Mouse (Mus musculus) spleen, adult 2 months (tissue): ENCODE results near the gene Prkar2b. TPM values are rescaled to one million over a fixed set of nuclear protein-coding genes. Genes with fewer than 3 reads are reported as not detected.

Source experiments
- DNase-seq, 2 experiments: peaks; one replicate each; pipeline versions ENCODE4 v3.0.0 to v3.0.0-alpha.2; 2012 to 2021; ENCODE audit warnings: low spot score in 2 of 2, low read depth in 1 of 2
- H3K27ac ChIP-seq: fragments of 200-500 bp; 2 replicates; pipeline ENCODE4 v1.5.1; 2012; ENCODE audit warnings: low read length, inconsistent platforms; ENCODE audit not compliant: insufficient read depth
- H3K27me3 ChIP-seq: fragments of 200-500 bp; 2 replicates; pipeline ENCODE4 v1.6.1; 2012; ENCODE audit warnings: mild to moderate bottlenecking, moderate library complexity, low read length, inconsistent platforms; ENCODE audit not compliant: control insufficient read depth, insufficient read depth
- H3K36me3 ChIP-seq: fragments of 200-500 bp; 2 replicates; pipeline ENCODE4 v1.6.1; 2012; ENCODE audit warnings: mild to moderate bottlenecking, low read length, inconsistent platforms; ENCODE audit not compliant: control insufficient read depth, insufficient read depth
- H3K4me1 ChIP-seq: fragments of 200-500 bp; 2 replicates; pipeline ENCODE4 v1.6.1; 2011; ENCODE audit warnings: inconsistent platforms; ENCODE audit not compliant: control insufficient read depth, insufficient read depth, insufficient read length
- H3K4me3 ChIP-seq: fragments of 200-500 bp; 2 replicates; pipeline ENCODE4 v1.5.1; 2011; ENCODE audit warnings: mild to moderate bottlenecking, inconsistent platforms; ENCODE audit not compliant: insufficient read depth, insufficient read length; ENCODE audit errors: extremely low read depth
- CTCF ChIP-seq: fragments of 200-500 bp; IDR thresholded peaks from 2 replicates; pipeline ENCODE4 v1.5.1; 2011; ENCODE audit warnings: mild to moderate bottlenecking, inconsistent platforms; ENCODE audit not compliant: insufficient read depth, insufficient read length, insufficient replicate concordance; ENCODE audit errors: extremely low read depth
- POLR2A ChIP-seq: fragments of 200-500 bp; IDR thresholded peaks from 2 replicates; pipeline ENCODE4 v1.6.1; 2011; ENCODE audit warnings: low read depth, low read length, inconsistent platforms
- WGBS: fragments of 180-500 bp; shearing (Covaris S2); methylation state at CpG from one replicate; pipeline ENCODE4 v1.1.7; 2018; 5-methylcytosine and 5-hydroxymethylcytosine counted together
- polyA plus RNA-seq: library from polyadenylated mRNA; depleted of rRNA; stranded (reverse); fragments of >200 nt; gene quantifications from 2 replicates; pipeline ENCODE4 v1.2.3, GENCODE M21; 2012

The Prkar2b gene
- polyA plus RNA-seq, 1 experiment, result 9.1 TPM

DNA sequence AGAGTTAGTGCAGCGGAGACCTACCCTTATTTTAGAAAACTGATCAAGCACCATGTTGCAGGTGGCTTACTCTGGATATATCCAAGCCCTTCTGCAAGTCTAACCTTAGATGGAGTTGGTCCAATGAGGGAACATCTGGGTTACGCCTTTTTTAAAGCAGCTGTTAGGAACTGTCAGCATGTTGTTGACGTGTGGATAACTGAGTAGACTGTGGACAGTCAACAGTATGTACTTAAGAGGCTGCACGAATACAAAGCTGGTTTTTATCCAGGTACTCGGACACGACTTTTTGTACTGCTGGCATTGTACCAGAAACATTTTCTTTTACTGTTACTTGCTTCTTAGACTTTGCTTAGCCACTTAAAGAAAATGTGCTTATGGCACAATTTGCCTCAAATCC, 27.6 kb downstream of the Prkar2b start:
- H3K27me3 ChIP-seq, result no peaks in the 10 kb centered on the region
- WGBS, result 95% methylated on average over 6 of the region's 6 CpGs
- H3K36me3 ChIP-seq, result no peaks in the 10 kb centered on the region
- no peak overlapping the region for H3K27ac ChIP-seq
- H3K4me1 ChIP-seq, result no peaks in the 10 kb centered on the region
- H3K4me3 ChIP-seq, result no peak overlapping the region
- DNase-seq, result no peak
- TF ChIP-seq POLR2A (no peak), CTCF (no peak)

DNA sequence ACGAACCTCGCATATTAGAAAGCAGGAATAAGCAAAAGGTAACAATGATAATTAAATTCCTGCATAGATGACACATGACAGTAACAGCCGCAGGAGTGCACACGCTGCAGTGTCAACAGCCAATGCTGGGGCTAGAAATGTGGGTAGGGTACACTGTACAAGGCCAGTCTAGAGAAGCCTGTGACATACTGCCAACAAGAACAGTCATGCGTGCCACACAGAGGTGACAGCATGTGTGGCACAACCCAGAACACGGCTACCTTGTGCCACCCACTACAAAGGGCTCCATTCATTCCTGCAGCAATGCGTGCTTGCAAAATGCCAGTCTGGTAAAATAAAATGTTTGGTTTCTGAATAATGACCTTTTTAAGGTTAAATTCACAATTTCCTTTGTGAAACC, 28.2 kb downstream of the Prkar2b start:
- H3K27ac ChIP-seq, result no peak overlapping the region
- 96% methylated on average over 7 of the region's 7 CpGs for WGBS
- TF ChIP-seq POLR2A (no peak), CTCF (no peak)
- no peaks in the 10 kb centered on the region for H3K36me3 ChIP-seq
- DNase-seq, result no peak
- H3K27me3 ChIP-seq, result no peaks in the 10 kb centered on the region
- no peak overlapping the region for H3K4me3 ChIP-seq
- no peaks in the 10 kb centered on the region for H3K4me1 ChIP-seq

DNA sequence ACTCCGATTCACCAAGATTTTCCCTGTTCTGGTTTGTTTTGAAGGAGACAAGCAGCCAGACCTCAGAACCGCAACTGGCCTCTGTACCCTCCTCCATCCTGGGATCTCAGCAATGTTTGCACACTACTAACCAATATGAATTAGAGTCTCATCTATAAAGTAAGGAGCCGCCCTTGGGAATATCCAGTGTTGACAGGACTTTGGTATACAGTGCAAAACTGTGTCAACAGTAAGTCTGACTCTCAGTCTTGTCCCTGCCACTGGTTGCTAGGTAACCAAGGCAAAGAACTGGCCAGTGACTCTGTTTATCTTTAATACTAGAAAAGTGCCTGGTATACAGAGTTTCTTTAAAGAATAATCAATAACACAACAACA, 42.7 kb downstream of the Prkar2b start:
- no peak for DNase-seq
- Histone ChIP-seq H3K4me3 (no peak overlapping the region), H3K4me1 (peaks cover 5% of the 10 kb centered on the region; the same call in 1 of the 2 replicates), H3K27me3 (no peaks in the 10 kb centered on the region), H3K36me3 (no peaks in the 10 kb centered on the region), H3K27ac (no peak overlapping the region)
- TF ChIP-seq CTCF (no peak), POLR2A (no peak)
- WGBS, result 89% methylated on average over 3 of the region's 3 CpGs

DNA sequence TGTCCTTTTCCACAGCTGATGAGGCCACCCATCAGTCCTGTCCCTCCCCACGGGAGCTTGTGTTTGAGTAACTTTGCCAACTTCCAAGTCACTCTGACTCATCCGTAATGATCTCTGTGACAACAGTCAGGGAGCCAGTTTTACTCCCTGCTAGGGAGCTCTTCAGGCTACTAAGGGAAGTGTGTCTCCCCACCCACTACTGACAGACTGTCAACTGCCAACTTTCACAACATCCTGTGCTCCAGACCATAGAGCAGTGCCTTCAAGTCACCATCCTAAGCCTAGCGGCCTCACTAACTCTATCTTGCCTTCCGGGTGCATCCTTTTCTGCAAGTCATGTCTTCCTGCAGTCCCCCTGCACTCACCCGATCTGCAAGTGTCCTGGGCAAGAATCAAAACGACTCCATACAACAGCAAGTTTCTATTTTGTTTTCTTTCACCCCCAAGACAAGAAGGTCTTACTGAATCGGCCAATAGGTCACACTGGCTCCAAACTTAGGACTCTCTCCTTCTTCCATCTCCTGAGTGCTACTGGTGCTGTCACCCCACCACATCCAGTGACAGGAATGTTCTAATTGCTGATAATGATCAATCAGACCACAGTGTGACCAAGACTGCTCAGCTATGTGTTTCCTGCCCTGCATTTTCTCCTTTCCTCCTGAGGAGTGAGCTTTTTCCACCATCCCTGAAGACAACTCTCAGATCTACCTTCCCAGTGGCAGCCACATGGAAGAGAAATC, 43.3 kb downstream of the Prkar2b start:
- no peaks in the 10 kb centered on the region for H3K36me3 ChIP-seq
- H3K4me1 ChIP-seq, result peaks cover 5% of the 10 kb centered on the region; the same call in 1 of the 2 replicates
- no peak overlapping the region for H3K27ac ChIP-seq
- TF ChIP-seq CTCF (no peak), POLR2A (no peak)
- DNase-seq, result no peak
- H3K27me3 ChIP-seq, result no peaks in the 10 kb centered on the region
- WGBS, result 9% methylated on average over 7 of the region's 7 CpGs
- no peak overlapping the region for H3K4me3 ChIP-seq

DNA sequence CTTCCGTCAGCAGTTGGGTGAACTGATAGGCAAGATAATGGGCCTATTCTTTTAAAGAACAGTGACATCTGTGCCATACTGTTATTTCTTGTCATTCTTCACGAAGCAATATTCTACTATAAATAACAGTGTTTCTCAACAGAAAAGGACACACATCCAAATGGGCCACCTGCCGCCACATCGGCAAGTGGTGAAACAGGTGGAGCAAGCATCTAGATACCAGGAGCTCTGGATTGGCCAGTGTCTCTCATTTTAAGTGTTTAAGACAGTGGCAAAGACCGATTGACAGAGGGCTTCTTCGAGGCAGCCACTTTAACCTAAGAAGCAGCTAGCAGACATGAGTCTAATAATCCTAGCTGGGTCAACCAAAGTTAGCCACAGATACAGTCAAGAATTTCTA, 44.6 kb downstream of the Prkar2b start:
- Histone ChIP-seq H3K36me3 (no peaks in the 10 kb centered on the region), H3K27ac (no peak overlapping the region), H3K27me3 (no peaks in the 10 kb centered on the region), H3K4me3 (no peak overlapping the region), H3K4me1 (peaks cover 5% of the 10 kb centered on the region; the same call in 1 of the 2 replicates)
- 89% methylated on average over 6 of the region's 6 CpGs for WGBS
- no peak for DNase-seq
- TF ChIP-seq POLR2A (no peak), CTCF (no peak)

DNA sequence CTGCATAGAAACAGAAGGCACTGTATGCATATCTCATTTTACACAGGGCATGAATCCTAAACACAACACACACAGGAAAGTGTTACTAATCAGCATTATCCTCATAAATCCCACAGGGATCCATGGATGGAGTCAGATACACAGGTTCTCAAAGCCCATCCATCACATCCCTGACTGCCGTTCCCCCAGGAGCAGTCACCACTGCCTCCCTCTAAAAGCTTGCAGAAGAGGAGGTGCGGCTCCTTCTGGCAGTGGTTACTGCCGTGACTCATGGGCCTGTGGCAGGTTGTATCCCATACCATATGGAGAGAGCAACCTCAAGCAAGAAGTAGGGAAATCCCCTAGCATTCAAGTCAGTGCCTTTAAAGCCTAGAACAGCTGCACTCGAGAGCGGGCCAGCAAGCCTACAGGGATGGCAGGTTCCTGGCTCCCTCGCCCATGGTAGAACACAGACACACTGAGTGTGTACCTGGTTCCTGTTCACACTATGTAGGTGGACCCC, 45.8 kb downstream of the Prkar2b start:
- DNase-seq, result no peak
- Histone ChIP-seq H3K27me3 (no peaks in the 10 kb centered on the region), H3K27ac (no peak overlapping the region), H3K36me3 (no peaks in the 10 kb centered on the region), H3K4me3 (no peak overlapping the region), H3K4me1 (peaks cover 5% of the 10 kb centered on the region; the same call in 1 of the 2 replicates)
- 48% methylated on average over 6 of the region's 6 CpGs for WGBS
- no peak for TF ChIP-seq CTCF
- no peak for TF ChIP-seq POLR2A

DNA sequence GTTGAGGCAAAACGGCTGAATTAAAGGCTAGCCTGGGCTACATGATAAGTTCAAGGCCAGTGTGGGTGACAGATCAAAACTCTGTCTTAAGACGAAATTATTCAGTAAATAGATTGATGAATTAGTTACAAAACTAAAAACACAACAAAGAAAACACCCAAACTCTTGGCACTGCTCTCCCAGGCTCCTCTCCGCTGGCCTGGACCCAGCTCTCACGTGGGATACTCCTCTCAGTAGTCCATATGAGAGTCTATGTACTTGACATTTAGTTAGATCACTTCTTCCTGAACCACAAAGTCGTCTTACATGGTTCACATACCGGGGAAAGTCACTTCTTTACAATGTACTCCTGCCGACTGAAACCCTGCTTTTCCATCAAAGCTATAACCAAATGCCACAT, 46.3 kb downstream of the Prkar2b start:
- H3K27ac ChIP-seq, result no peak overlapping the region
- no peaks in the 10 kb centered on the region for H3K36me3 ChIP-seq
- no peak overlapping the region for H3K4me3 ChIP-seq
- H3K27me3 ChIP-seq, result no peaks in the 10 kb centered on the region
- no peak for DNase-seq
- H3K4me1 ChIP-seq, result peaks cover 5% of the 10 kb centered on the region; the same call in 1 of the 2 replicates
- 70% methylated on average over 7 of the region's 7 CpGs for WGBS
- TF ChIP-seq CTCF, result no peak
- no peak for TF ChIP-seq POLR2A
